Mouse (Mus musculus) CH12.LX (cell line): ENCODE measurements around the gene 1700029P11Rik.

Source experiments
- EP300 ChIP-seq: IDR thresholded peaks from 2 replicates; pipeline ENCODE4 v1.6.1; 2011; ENCODE audit warnings: low read length, improper control_type of control experiment
- MAFK ChIP-seq: IDR thresholded peaks from 2 replicates; pipeline ENCODE4 v1.6.1; 2011; ENCODE audit warnings: low read length, improper control_type of control experiment; ENCODE audit not compliant: insufficient replicate concordance
- SIN3A ChIP-seq: IDR thresholded peaks from 2 replicates; pipeline ENCODE4 v1.6.1; 2012; ENCODE audit warnings: low read length, improper control_type of control experiment, inconsistent platforms

GRCm38 (mm10) chr15:81954716-81955115 is 25.6 kb upstream of the 1700029P11Rik start:
- no peak for TF ChIP-seq EP300
- TF ChIP-seq MAFK, result no peak
- no peak for TF ChIP-seq SIN3A
